Mouse (Mus musculus) hematopoietic stem cell, adult 5-6 weeks (primary cell): ENCODE data around the gene 2410002F23Rik. TPM values are rescaled to one million over a fixed set of nuclear protein-coding genes. Genes with fewer than 3 reads are reported as not detected.
"Not testable (repeated sequence)": the region's sequence is repeated elsewhere in the genome, so short reads cannot be mapped to it uniquely, and the experiment has no call there.

Source experiments
- ATAC-seq, 2 experiments: fragments of 125-278 bp in 1 of 2; replicated peaks in 1 of 2; 2 replicates each; pipeline ENCODE4 v1.8.0; 2016 to 2017; ENCODE audit warnings: inconsistent platforms in 2 of 2, mild to moderate bottlenecking in 2 of 2, moderate number of reproducible peaks in 2 of 2, low read depth in 1 of 2, moderate TSS enrichment in 1 of 2; ENCODE audit not compliant: low FRiP score in 2 of 2, poor library complexity in 2 of 2, severe bottlenecking in 2 of 2, insufficient read depth in 1 of 2, low TSS enrichment in 1 of 2
- total RNA-seq: library from RNA; stranded (forward); fragments of 172-1452, 232-1000 nt; gene quantifications from 2 replicates; pipeline ENCODE4 v1.2.3, GENCODE M21; 2017

The 2410002F23Rik gene
- total RNA-seq, 1 experiment from 2014 or later: 87.3 TPM

DNA sequence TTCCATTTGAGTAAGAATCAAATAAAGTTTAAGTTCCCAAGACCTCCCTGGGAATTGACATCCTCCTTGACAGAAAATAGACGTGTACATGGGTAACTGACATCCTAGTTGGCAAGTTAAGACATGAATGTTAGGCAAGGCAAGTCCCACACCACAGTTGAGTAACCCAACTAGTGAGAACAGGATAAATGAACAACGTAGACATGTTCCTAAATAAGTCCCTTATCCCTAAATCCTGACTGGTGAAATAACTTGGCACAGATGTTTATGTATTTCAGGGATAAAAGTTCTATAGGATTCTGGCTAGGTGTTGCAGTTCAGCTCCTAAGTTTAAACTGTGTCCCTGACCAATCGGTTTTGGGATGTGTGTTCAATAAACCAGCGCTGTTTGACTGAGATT is 44.5 kb downstream of the 2410002F23Rik start:
- ATAC-seq: no peak

DNA sequence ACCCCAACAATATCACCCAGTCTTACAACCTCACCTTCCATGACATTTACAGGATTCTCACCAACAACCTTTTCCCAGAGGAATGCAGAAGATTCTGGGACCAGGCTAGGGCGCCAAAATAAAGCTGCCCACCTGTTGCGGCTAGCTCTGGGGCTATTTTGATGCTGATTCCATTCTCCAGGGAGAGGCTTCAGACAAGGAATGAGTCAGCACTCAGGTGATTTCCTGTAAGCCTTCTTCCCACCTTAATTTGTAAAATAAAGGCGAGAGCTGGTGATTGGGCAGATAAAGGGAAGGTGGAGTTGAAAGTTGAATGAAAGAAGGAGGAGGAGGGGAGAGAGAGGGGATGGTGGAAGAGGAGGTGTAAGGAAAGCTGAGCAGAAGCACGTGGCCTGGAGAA is 44.9 kb downstream of the 2410002F23Rik start:
- no peak for ATAC-seq

DNA sequence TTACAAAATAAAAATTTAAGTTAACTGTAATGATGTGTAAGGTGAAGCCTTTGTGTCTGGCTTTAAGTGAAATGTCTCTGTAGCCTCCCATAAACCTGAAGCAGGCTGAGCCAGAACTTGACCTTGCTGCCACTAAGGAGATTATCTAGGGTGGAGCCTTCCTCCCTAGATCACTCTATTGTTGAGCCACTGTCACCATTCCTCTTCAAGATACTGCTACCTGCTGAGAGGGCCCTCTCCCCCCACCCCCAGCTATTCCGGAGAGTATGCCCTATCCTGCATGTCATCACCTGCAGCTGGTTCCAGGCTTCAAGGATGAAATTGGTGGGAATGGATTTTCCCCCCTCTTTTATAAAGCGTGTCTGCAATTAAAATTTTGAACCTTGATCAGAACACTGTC is 51.0 kb downstream of the 2410002F23Rik start:
- ATAC-seq: not testable (repeated sequence)

Other genes with a start within 250 kb of the 2410002F23Rik start
- not detected in 2 replicates for gene Klk1b26, start 234.6 kb upstream of the 2410002F23Rik start, total RNA-seq
- gene Klk1b27, start 194.4 kb upstream of the 2410002F23Rik start, total RNA-seq: not detected in 2 replicates
- not detected in 2 replicates for gene Klk1b21, start 144.4 kb upstream of the 2410002F23Rik start, total RNA-seq
- not detected in 2 replicates for gene Klk1b22, start 134.0 kb upstream of the 2410002F23Rik start, total RNA-seq
- not detected in 2 replicates for gene Klk1b16, start 110.0 kb upstream of the 2410002F23Rik start, total RNA-seq
- gene Klk1b24, start 58.5 kb upstream of the 2410002F23Rik start, total RNA-seq: not detected in 2 replicates
- gene Klk1b3, start 48.5 kb upstream of the 2410002F23Rik start, total RNA-seq: not detected in 2 replicates
- not detected in 2 replicates for gene Klk1b4, start 39.3 kb upstream of the 2410002F23Rik start, total RNA-seq
- gene Klk1b5, start 30.8 kb upstream of the 2410002F23Rik start, total RNA-seq: not detected in 2 replicates
- not detected in 2 replicates for gene Klk1, start 21.4 kb upstream of the 2410002F23Rik start, total RNA-seq
- gene Gm36864, start 10.5 kb upstream of the 2410002F23Rik start, total RNA-seq: not detected in 2 replicates
- gene 1700028J19Rik, start within 50 bp of the 2410002F23Rik start, total RNA-seq: 0.31 TPM in 1 of 2 replicates, not detected in the other
- gene Acp4, start 10.7 kb downstream of the 2410002F23Rik start, total RNA-seq: 0.74 TPM in 1 of 2 replicates, not detected in the other
- not detected in 2 replicates for gene Gm15517, start 14.7 kb downstream of the 2410002F23Rik start, total RNA-seq
- gene Clec11a, start 60.2 kb downstream of the 2410002F23Rik start, total RNA-seq: 1.5 and 4.2 TPM in 2 replicates
- not detected in 2 replicates for gene Shank1, start 63.5 kb downstream of the 2410002F23Rik start, total RNA-seq
- 0.79 and 1.8 TPM in 2 replicates for gene Syt3, start 137.4 kb downstream of the 2410002F23Rik start, total RNA-seq
- 1.9 TPM in 1 of 2 replicates, not detected in the other for gene 1700008O03Rik, start 139.1 kb downstream of the 2410002F23Rik start, total RNA-seq
- gene Lrrc4b, start 182.3 kb downstream of the 2410002F23Rik start, total RNA-seq: not detected in 2 replicates
- not detected in 2 replicates for gene Aspdh, start 218.7 kb downstream of the 2410002F23Rik start, total RNA-seq
- gene Josd2, start 221.3 kb downstream of the 2410002F23Rik start, total RNA-seq: 19.0 and 20.4 TPM in 2 replicates
- 30.3 and 44.3 TPM in 2 replicates for gene Emc10, start 249.8 kb downstream of the 2410002F23Rik start, total RNA-seq
- gene Fam71e1, start 249.9 kb downstream of the 2410002F23Rik start, total RNA-seq: 17.6 TPM in 1 of 2 replicates, not detected in the other